Mouse (Mus musculus): ENCODE measurements around the gene Kcnq1.

GRCm38 (mm10) chr7:143437231-143437893 is 331.2 kb downstream of the Kcnq1 start:
- TF ChIP-seq GATA1 (IDR thresholded peaks at IDR 0.05; ENCODE audit: borderline replicate concordance, low read length) (no peak), FLI1 (IDR thresholded peaks at IDR 0.05; ENCODE audit: low read length) (no peak)
